Mouse (Mus musculus) forebrain, embryonic 14.5 days (tissue): ENCODE results near the gene Nfix. TPM values are rescaled to one million over a fixed set of nuclear protein-coding genes. Genes with fewer than 3 reads are reported as not detected.
A peak's percentile ranks its signal among the peaks of the same experiment; 100 is the strongest.

Source experiments
- ATAC-seq: fragments of 200-750 bp; cut with Nextera tagmentation; 2 replicates; pipeline ENCODE4 v1.8.0; 2017; ENCODE audit warnings: mild to moderate bottlenecking, moderate library complexity
- DNase-seq: peaks from one replicate; pipeline ENCODE4 v3.0.0-alpha.2; 2015; ENCODE audit warnings: low spot score
- H3K27ac ChIP-seq: fragments of 300-500 bp; sonication (generic); 2 replicates; pipeline ENCODE4 v1.5.1; 2014; ENCODE audit warnings: low read depth, mild to moderate bottlenecking, control low read depth, low read length, moderate library complexity
- H3K27me3 ChIP-seq: fragments of 300-500 bp; sonication (generic); replicated peaks from 2 replicates; pipeline ENCODE4 v1.6.1; 2014; ENCODE audit warnings: low read length, control low read depth, mixed read lengths; ENCODE audit not compliant: control insufficient read depth, insufficient read depth
- H3K36me3 ChIP-seq: fragments of 300-500 bp; sonication (generic); 2 replicates; pipeline ENCODE4 v1.6.1; 2014; ENCODE audit warnings: low read length, control low read depth; ENCODE audit not compliant: control insufficient read depth, insufficient read depth
- H3K4me1 ChIP-seq: fragments of 300-500 bp; sonication (generic); 2 replicates; pipeline ENCODE4 v1.6.1; 2014; ENCODE audit warnings: antibody characterized with exemption, low read length, control low read depth; ENCODE audit not compliant: control insufficient read depth, insufficient read depth
- H3K4me2 ChIP-seq: fragments of 300-500 bp; sonication (generic); 2 replicates; pipeline ENCODE4 v1.6.1; 2014; ENCODE audit warnings: mild to moderate bottlenecking, control low read depth, low read length
- H3K4me3 ChIP-seq: fragments of 300-500 bp; sonication (generic); 2 replicates; pipeline ENCODE4 v1.5.1; 2014; ENCODE audit warnings: low read depth, low read length, control low read depth
- H3K9ac ChIP-seq: fragments of 300-500 bp; sonication (generic); 2 replicates; pipeline ENCODE4 v1.6.1; 2014; ENCODE audit warnings: mild to moderate bottlenecking, low read length, control low read depth, moderate library complexity
- H3K9me3 ChIP-seq: fragments of 300-500 bp; sonication (generic); replicated peaks from 2 replicates; pipeline ENCODE4 v1.6.1; 2016; ENCODE audit warnings: low read length, control low read depth, mixed read lengths; ENCODE audit not compliant: control insufficient read depth
- WGBS: fragments of 180-500 bp; shearing (Covaris S2); extraction: QIAGEN DNeasy Blood & Tissue Kit; methylation state at CpG from one replicate; pipeline ENCODE4 v1.1.7; 2014; 5-methylcytosine and 5-hydroxymethylcytosine counted together
- polyA plus RNA-seq: library from polyadenylated mRNA; unstranded; fragments of >200 nt; fragmentation: Nextera tagmentation; extraction: Ambion mirVana; gene quantifications from 2 replicates; pipeline ENCODE4 v1.2.1, GENCODE M21; 2014

The Nfix gene
- polyA plus RNA-seq, 1 experiment from 2014 or later, result 237 TPM

GRCm38 (mm10) chr8:84718476-84718875, 81.7 kb downstream of the Nfix start:
- H3K4me2 ChIP-seq, result no peak overlapping the region
- no peak overlapping the region; the same call in 1 of the 2 replicates for H3K27ac ChIP-seq
- no peak overlapping the region for H3K4me3 ChIP-seq
- peaks cover 76% of the 10 kb centered on the region for H3K36me3 ChIP-seq
- 81% methylated on average over 5 of the region's 5 CpGs for WGBS
- H3K27me3 ChIP-seq, result 0 out of 2 replicates have a peak, but pooled peaks cover 4% of the 10 kb centered on the region
- ATAC-seq (no peak), DNase-seq (no peak)
- no peak overlapping the region for H3K9ac ChIP-seq
- H3K4me1 ChIP-seq, result peaks cover 46% of the 10 kb centered on the region
- H3K9me3 ChIP-seq, result no peaks in the 10 kb centered on the region

GRCm38 (mm10) chr8:84716790-84717189, 83.4 kb downstream of the Nfix start:
- ATAC-seq (no peak), DNase-seq (no peak)
- H3K4me3 ChIP-seq, result no peak overlapping the region
- H3K4me2 ChIP-seq, result no peak overlapping the region
- H3K36me3 ChIP-seq, result peaks cover 67% of the 10 kb centered on the region
- peak overlapping the region; percentile 32; the same call in 1 of the 2 replicates for H3K9ac ChIP-seq
- H3K4me1 ChIP-seq, result peaks cover 42% of the 10 kb centered on the region
- H3K27me3 ChIP-seq, result 0 out of 2 replicates have a peak, but pooled peaks cover 4% of the 10 kb centered on the region
- WGBS, result 81% methylated on average over 11 of the region's 11 CpGs
- H3K27ac ChIP-seq, result peak overlapping the region; percentile 54; the same call in 1 of the 2 replicates
- no peaks in the 10 kb centered on the region for H3K9me3 ChIP-seq

DNA sequence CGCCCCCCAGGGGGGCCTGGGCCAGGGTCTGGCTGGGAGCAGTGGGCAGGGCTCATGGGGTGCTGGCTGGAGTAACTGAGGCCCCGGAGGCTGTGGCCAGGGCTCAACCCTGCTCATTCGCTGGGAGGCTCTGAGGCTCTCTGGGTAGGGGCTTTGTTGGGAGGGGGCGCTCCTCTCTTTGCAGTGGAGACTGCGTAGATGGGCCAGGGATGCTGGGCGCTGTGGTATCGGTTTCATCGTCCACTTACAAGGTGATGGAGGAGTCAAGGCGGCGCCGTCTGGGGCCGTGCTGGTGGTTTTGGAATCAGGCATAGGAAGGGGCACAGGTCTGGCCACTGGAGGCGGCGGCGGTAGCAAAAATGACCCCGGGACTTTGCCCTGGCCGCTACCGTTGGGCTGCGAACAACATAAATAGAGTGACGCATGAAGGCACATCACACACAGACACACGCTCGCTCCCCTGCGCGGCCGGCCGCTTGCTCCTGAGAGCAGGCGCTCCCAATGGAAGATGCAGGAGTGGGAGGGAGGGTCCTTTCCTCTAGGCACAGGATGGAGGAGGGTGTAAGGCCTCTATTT, 84.2 kb downstream of the Nfix start:
- Histone ChIP-seq H3K9me3 (no peaks in the 10 kb centered on the region), H3K27ac (peak overlapping the region; percentile 85), H3K27me3 (0 out of 2 replicates have a peak, but pooled peaks cover 4% of the 10 kb centered on the region), H3K9ac (peak overlapping the region; percentile 59), H3K36me3 (peaks cover 64% of the 10 kb centered on the region), H3K4me3 (no peak overlapping the region), H3K4me1 (peaks cover 45% of the 10 kb centered on the region), H3K4me2 (peak overlapping the region; percentile 36)
- WGBS, result 9% methylated on average over 27 of the region's 27 CpGs
- ATAC-seq (no peak), DNase-seq (no peak)

DNA sequence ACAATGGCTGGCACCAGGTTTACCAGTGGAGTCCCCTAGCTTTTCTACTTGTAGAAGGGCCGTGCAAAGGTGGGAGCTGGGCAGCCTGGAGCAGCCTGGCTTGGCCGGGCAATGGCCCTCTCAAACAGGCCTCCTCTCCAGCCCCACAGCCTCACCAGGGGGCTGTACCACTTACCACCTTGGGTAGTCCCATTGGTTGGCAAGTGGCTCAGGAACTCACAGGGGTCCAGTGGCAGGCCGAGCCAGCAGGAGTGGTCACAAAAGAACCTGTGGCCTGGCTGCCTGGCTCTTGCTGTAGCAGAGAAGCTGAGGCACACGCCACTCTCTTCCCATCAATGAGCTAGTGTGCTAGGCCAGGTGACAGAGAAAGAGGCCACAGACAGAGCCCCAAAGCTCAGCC, 86.0 kb downstream of the Nfix start:
- Histone ChIP-seq H3K27ac (peak overlapping the region; percentile 96), H3K4me2 (0 out of 2 replicates have a peak overlapping the region, but pooled peaks have one; percentile 12), H3K27me3 (0 out of 2 replicates have a peak, but pooled peaks cover 4% of the 10 kb centered on the region), H3K9ac (peak overlapping the region; percentile 51), H3K36me3 (peaks cover 52% of the 10 kb centered on the region), H3K4me3 (no peak overlapping the region), H3K4me1 (peaks cover 58% of the 10 kb centered on the region), H3K9me3 (no peaks in the 10 kb centered on the region)
- no peak for ATAC-seq
- WGBS, result 44% methylated on average over 4 of the region's 4 CpGs
- no peak for DNase-seq

- 0 out of 2 replicates have a peak, but pooled peaks cover 8% of the 10 kb centered on the region for H3K27me3 ChIP-seq
- WGBS, result 27% methylated on average over 4 of the region's 4 CpGs
- H3K4me3 ChIP-seq, result no peak overlapping the region
- H3K4me2 ChIP-seq, result 0 out of 2 replicates have a peak overlapping the region, but pooled peaks have one; percentile 5
- peak overlapping the region; percentile 51 for H3K9ac ChIP-seq
- H3K9me3 ChIP-seq, result no peaks in the 10 kb centered on the region
- DNase-seq, result no peak
- peak overlapping the region; percentile 96 for H3K27ac ChIP-seq
- ATAC-seq, result no peak
- H3K4me1 ChIP-seq, result peaks cover 58% of the 10 kb centered on the region
- H3K36me3 ChIP-seq, result peaks cover 45% of the 10 kb centered on the region
Measured at GRCm38 (mm10) chr8:84713381-84713780, 86.8 kb downstream of the Nfix start.

GRCm38 (mm10) chr8:84712759-84713120, 87.4 kb downstream of the Nfix start:
- ATAC-seq, result peak; percentile 25
- Histone ChIP-seq H3K4me3 (no peak overlapping the region), H3K9ac (peak overlapping the region; percentile 51)

GRCm38 (mm10) chr8:84711933-84712758, 88.0 kb downstream of the Nfix start:
- Histone ChIP-seq H3K9ac (peak overlapping the region; percentile 50), H3K4me2 (peak overlapping the region; percentile 16; the same call in 1 of the 2 replicates), H3K27me3 (peaks cover 17% of the 10 kb centered on the region; the same call in 1 of the 2 replicates), H3K27ac (peak overlapping the region; percentile 96), H3K4me1 (peaks cover 69% of the 10 kb centered on the region), H3K36me3 (peaks cover 41% of the 10 kb centered on the region), H3K9me3 (no peaks in the 10 kb centered on the region), H3K4me3 (no peak overlapping the region)
- WGBS, result 5% methylated on average over 10 of the region's 11 CpGs
- peak; percentile 85 for ATAC-seq
- peak; percentile 95 for DNase-seq

More at GRCm38 (mm10) chr8:84712759-84713120, 87.4 kb downstream of the Nfix start:
- DNase-seq, result no peak
- H3K9me3 ChIP-seq, result no peaks in the 10 kb centered on the region
- H3K4me2 ChIP-seq, result 0 out of 2 replicates have a peak overlapping the region, but pooled peaks have one; percentile 5
- peaks cover 64% of the 10 kb centered on the region for H3K4me1 ChIP-seq
- H3K27me3 ChIP-seq, result peaks cover 13% of the 10 kb centered on the region; the same call in 1 of the 2 replicates
- 3% methylated on average over 3 of the region's 3 CpGs for WGBS
- H3K36me3 ChIP-seq, result peaks cover 45% of the 10 kb centered on the region
- peak overlapping the region; percentile 96 for H3K27ac ChIP-seq

DNA sequence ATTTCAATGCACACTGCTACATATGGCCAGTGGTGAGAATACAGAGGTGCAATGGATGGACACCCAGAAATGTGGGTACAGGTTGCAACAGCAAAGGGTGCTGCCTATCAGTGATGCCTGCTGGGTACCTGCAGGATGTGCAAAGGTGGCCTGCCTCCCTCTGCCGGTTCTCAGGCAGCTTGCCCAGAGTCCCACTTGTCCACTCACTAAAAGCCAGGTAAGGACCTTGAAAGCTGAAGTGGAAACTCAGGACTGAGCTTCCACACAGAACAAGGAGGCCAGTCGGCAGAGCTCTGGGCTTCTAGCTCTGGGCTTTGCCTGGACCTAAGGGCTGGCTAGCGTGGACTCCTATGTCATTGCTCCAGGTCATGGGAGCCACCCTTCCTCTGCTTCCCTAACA, 88.8 kb downstream of the Nfix start:
- H3K4me1 ChIP-seq, result peaks cover 67% of the 10 kb centered on the region
- peaks cover 35% of the 10 kb centered on the region for H3K36me3 ChIP-seq
- H3K4me2 ChIP-seq, result peak overlapping the region; percentile 16; the same call in 1 of the 2 replicates
- no peak overlapping the region for H3K4me3 ChIP-seq
- ATAC-seq (no peak), DNase-seq (no peak)
- H3K9ac ChIP-seq, result peak overlapping the region; percentile 50
- H3K27ac ChIP-seq, result peak overlapping the region; percentile 96
- 32% methylated on average over 3 of the region's 3 CpGs for WGBS
- no peaks in the 10 kb centered on the region for H3K9me3 ChIP-seq
- H3K27me3 ChIP-seq, result peaks cover 19% of the 10 kb centered on the region; the same call in 1 of the 2 replicates
